Mouse (Mus musculus): ENCODE results near the gene Rel. TPM values are rescaled to one million over a fixed set of nuclear protein-coding genes. Genes with fewer than 3 reads are reported as not detected.

Gene Rel
- 0.63 and 0.67 TPM in 2 replicates for polyA plus RNA-seq (2021; fragmentation: Nextera tagmentation)
- long read RNA-seq, experiment 1, full-length matches to known transcripts: 1 of 1 reads
- long read RNA-seq, experiment 1, partial matches to known transcripts: 0 of 1 reads
- long read RNA-seq, experiment 1, other reads (novel, unspliced or antisense): 0 of 1 reads
- long read RNA-seq, experiment 2, partial matches to known transcripts: 0 of 2 reads
- long read RNA-seq, experiment 2, other reads (novel, unspliced or antisense): 2 of 2 reads

DNA sequence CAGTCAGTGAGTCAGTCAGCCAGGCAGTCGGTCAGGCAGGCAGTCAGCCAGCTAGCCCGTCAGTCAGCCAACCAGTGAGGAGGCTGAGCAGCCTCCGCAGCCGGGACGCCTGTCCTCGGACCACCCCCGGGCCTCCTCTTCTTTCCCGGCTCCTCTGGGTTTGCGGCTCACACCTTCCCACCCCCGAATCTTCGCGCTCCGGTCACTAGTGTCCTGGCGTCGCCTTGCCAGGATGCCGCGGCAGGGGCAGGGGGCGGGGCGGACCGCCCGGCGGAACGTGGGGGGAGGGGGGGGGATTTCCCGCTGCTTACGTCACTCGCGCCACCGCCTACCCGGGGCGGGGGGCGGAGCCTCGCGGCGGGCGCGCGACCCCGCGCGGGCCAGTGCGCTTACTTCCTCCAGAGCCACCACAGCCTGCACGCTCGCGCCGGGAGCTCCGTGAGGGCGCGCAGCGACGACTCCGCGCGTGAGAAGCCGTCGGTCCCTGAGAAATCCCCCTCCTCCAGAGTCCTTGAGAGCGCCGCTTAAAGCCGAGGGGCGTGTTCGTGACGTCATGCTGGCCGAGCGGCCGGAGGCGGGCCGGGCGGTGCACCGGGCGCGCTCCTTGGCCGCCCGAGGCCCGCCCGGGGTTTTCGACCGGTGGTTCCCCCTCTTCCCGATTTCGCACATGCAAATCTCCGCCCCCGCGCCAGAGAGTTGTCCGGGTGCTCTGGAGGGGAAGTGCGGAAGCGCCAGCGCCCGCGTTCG is at the start of gene Rel:
Rel (minus strand) TSS at position 211 of the 747 bp plus-strand sequence.

Other genes with a start within 250 kb of the Rel start
- not detected in 2 replicates for gene 1700093K21Rik, start 249.8 kb downstream of the Rel start, polyA plus RNA-seq (2021; fragmentation: Nextera tagmentation)
- gene 0610010F05Rik, start 137.3 kb downstream of the Rel start, polyA plus RNA-seq (2021; fragmentation: Nextera tagmentation): 20.6 and 24.0 TPM in 2 replicates
- 2.0 and 2.6 TPM in 2 replicates for gene Pus10, start 105.3 kb downstream of the Rel start, polyA plus RNA-seq (2021; fragmentation: Nextera tagmentation)
- 24.2 and 25.7 TPM in 2 replicates for gene Pex13, start 105.0 kb downstream of the Rel start, polyA plus RNA-seq (2021; fragmentation: Nextera tagmentation)
- gene Papolg, start 124.3 kb upstream of the Rel start, polyA plus RNA-seq (2021; fragmentation: Nextera tagmentation): 5.3 and 7.1 TPM in 2 replicates

Measured in layer of hippocampus, adult 6 months (tissue).